Mouse (Mus musculus) macrophage (primary cell): ENCODE results near the gene Ccdc34. TPM values are rescaled to one million over a fixed set of nuclear protein-coding genes. Genes with fewer than 3 reads are reported as not detected.

Experiments
- H3K27ac ChIP-seq: fragments of 350-480 bp; formaldehyde crosslinking; 2 replicates; pipeline ENCODE4 v1.9.0; 2021
- H3K36me3 ChIP-seq: fragments of 350-480 bp; formaldehyde crosslinking; 2 replicates; pipeline ENCODE4 v1.9.0; 2021; ENCODE audit errors: inconsistent target
- H3K4me3 ChIP-seq: fragments of 350-480 bp; formaldehyde crosslinking; 2 replicates; pipeline ENCODE4 v1.9.0; 2021; ENCODE audit errors: inconsistent target
- H3K79me2 ChIP-seq: fragments of 350-480 bp; formaldehyde crosslinking; 2 replicates; pipeline ENCODE4 v1.9.0; 2021; ENCODE audit errors: inconsistent target
- WGBS: methylation state at CpG from one replicate; pipeline ENCODE4 v1.1.7; 2026; ENCODE audit warnings: inconsistent platforms; ENCODE audit not compliant: missing documents; 5-methylcytosine and 5-hydroxymethylcytosine counted together
- polyA plus RNA-seq: library from polyadenylated mRNA; stranded (reverse); fragments of 250-400 nt; gene quantifications from 3 replicates; pipeline ENCODE4 v1.2.4, GENCODE M21; 2018; ENCODE audit warnings: inconsistent platforms

The Ccdc34 gene
- polyA plus RNA-seq, 1 experiment from 2014 or later, result 9.4 TPM

DNA sequence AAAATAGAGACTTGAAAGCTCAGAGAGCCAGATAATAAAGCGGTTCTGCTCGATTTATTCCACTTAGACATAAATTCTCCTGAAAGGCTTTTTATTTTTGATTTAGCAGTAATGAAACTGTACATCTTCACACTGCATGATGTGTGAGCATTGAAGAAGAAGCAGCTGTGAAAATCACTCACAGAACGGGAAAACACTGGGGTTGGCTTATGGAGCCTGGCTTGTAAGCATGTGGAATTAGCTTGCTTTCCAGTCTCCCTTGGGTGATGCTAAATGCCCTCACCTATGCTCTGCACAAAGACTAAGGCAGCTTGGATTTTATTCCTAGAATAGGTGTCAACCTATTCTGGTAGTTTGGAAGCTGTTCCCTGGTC, 198.1 kb downstream of the Ccdc34 start:
- WGBS, result 89% methylated on average over 3 of the region's 3 CpGs
- H3K27ac ChIP-seq, result no peak overlapping the region
- no peak overlapping the region for H3K4me3 ChIP-seq
- no peaks in the 10 kb centered on the region for H3K79me2 ChIP-seq
- no peaks in the 10 kb centered on the region for H3K36me3 ChIP-seq

DNA sequence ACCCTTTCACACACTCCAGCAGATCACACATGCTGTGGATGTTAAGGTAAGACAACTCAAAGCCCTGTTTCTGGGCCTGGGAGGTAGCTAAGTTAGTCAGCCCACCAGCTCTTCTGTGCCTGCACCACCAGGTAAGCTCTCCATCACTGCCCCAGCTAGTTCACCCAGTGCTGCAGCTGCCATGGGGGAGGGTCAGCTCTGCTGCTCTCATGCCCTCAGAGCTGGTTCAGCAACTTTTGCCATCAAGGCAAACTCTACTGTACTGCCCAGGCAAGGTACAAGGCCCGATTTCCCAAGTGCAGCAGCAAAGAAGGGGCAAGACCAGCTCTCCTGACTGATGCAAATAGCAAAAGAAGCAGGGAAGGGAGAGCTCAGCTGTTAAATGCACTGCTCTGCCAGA, 202.9 kb downstream of the Ccdc34 start:
- Histone ChIP-seq H3K79me2 (no peaks in the 10 kb centered on the region), H3K27ac (no peak overlapping the region), H3K4me3 (no peak overlapping the region), H3K36me3 (no peaks in the 10 kb centered on the region)
- WGBS, result 100% methylated on average over 1 of the region's 1 CpGs

DNA sequence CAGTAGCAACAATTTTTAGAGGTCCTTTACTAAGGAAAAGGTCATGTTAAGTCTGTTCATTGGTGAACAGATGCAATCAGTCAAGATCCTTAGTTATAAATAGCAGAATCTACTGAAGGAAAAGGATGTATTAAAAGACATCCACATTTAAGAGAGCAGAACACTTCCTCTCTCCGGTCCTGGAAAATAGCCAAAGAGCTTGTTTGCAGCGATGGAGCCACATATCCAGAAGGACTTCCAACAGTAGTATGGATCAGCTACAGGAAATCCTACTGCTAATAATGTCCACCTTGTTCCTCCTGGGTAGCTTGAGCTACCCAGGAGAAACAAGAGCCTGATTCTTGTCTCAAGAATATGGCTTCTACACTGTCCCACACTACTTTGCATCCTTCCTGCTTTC, 205.2 kb downstream of the Ccdc34 start:
- no peaks in the 10 kb centered on the region for H3K79me2 ChIP-seq
- 85% methylated on average over 2 of the region's 2 CpGs for WGBS
- H3K4me3 ChIP-seq, result no peak overlapping the region
- H3K36me3 ChIP-seq, result no peaks in the 10 kb centered on the region
- no peak overlapping the region for H3K27ac ChIP-seq

Other genes with a start within 250 kb of the Ccdc34 start
- 48.5 to 60.8 TPM (median 53.1 TPM) in 3 replicates for gene Lin7c, start 127.0 kb upstream of the Ccdc34 start, polyA plus RNA-seq
- gene Lgr4, start 100.2 kb upstream of the Ccdc34 start, polyA plus RNA-seq, result 0.11 to 0.49 TPM (median 0.12 TPM) in 3 replicates